Mouse (Mus musculus) bone marrow, adult 2 months (tissue): ENCODE data around the gene Prr5l.
A peak's percentile ranks its signal among the peaks of the same experiment; 100 is the strongest.

Source experiments
- CTCF ChIP-seq: fragments of 200-500 bp; IDR thresholded peaks from 2 replicates; pipeline ENCODE4 v1.5.1; 2011; ENCODE audit warnings: low read length, control low read depth; ENCODE audit not compliant: control insufficient read depth, insufficient read depth
- POLR2A ChIP-seq: fragments of 200-500 bp; IDR thresholded peaks from 2 replicates; pipeline ENCODE4 v1.6.1; 2011; ENCODE audit warnings: low read depth, mild to moderate bottlenecking, control low read depth, low read length, borderline replicate concordance; ENCODE audit not compliant: control insufficient read depth

GRCm38 (mm10) chr2:101796287-101797115 lies 86.3 kb downstream of the Prr5l start:
- peak; percentile 70 for TF ChIP-seq CTCF
- TF ChIP-seq POLR2A, result 0 out of 2 replicates have a peak, but pooled peaks have one; percentile 17
